Mouse (Mus musculus) mesoderm, embryonic 11.5 days (tissue): ENCODE measurements around the gene Ugt1a5.
"Not testable (repeated sequence)": the region's sequence is repeated elsewhere in the genome, so short reads cannot be mapped to it uniquely, and the experiment has no call there.

Source experiments
- DNase-seq: peaks from one replicate; pipeline ENCODE4 v3.0.0-alpha.2; 2012; ENCODE audit warnings: low read depth, low spot score

Ugt1a5 gene

GRCm38 (mm10) chr1:88165711-88166110 lies at the start of gene Ugt1a5:
Gene Ugt1a5, plus strand, starts transcription at chr1:88166012.
- no peak for DNase-seq

- DNase-seq = not testable (repeated sequence)
Measured at GRCm38 (mm10) chr1:88120550-88120949, 45.3 kb upstream of the Ugt1a5 start.

- not testable (repeated sequence) for DNase-seq
Measured at GRCm38 (mm10) chr1:88121521-88121920, 44.3 kb upstream of the Ugt1a5 start.

GRCm38 (mm10) chr1:88125827-88126360 lies 39.9 kb upstream of the Ugt1a5 start:
- not testable (repeated sequence) for DNase-seq

GRCm38 (mm10) chr1:88129091-88129490 lies 36.7 kb upstream of the Ugt1a5 start:
- not testable (repeated sequence) for DNase-seq

- DNase-seq = not testable (repeated sequence)
Measured at GRCm38 (mm10) chr1:88130223-88130622, 35.6 kb upstream of the Ugt1a5 start.

GRCm38 (mm10) chr1:88133908-88134456 lies 31.8 kb upstream of the Ugt1a5 start:
- no peak for DNase-seq

- DNase-seq = not testable (repeated sequence)
Measured at GRCm38 (mm10) chr1:88134457-88135011, 31.3 kb upstream of the Ugt1a5 start, which contains the start of gene Ugt1a6a. Gene Ugt1a6a, plus strand, starts transcription at chr1:88134809.

- DNase-seq = not testable (repeated sequence)
Measured at GRCm38 (mm10) chr1:88135229-88135904, 30.4 kb upstream of the Ugt1a5 start.

GRCm38 (mm10) chr1:88136646-88137045 lies 29.2 kb upstream of the Ugt1a5 start:
- no peak for DNase-seq

- no peak for DNase-seq
Measured at GRCm38 (mm10) chr1:88137264-88137663, 28.5 kb upstream of the Ugt1a5 start.

GRCm38 (mm10) chr1:88138145-88138544 lies 27.7 kb upstream of the Ugt1a5 start:
- no peak for DNase-seq

GRCm38 (mm10) chr1:88140492-88140891 lies 25.3 kb upstream of the Ugt1a5 start:
- DNase-seq = not testable (repeated sequence)

GRCm38 (mm10) chr1:88143966-88144675 lies 21.7 kb upstream of the Ugt1a5 start:
- DNase-seq = peak; percentile 17

- peak; percentile 29 for DNase-seq
Measured at GRCm38 (mm10) chr1:88145278-88145677, 20.5 kb upstream of the Ugt1a5 start.

- DNase-seq = not testable (repeated sequence)
Measured at GRCm38 (mm10) chr1:88150133-88150532, 15.7 kb upstream of the Ugt1a5 start.

GRCm38 (mm10) chr1:88158430-88158829 lies 7.4 kb upstream of the Ugt1a5 start:
- DNase-seq = no peak

GRCm38 (mm10) chr1:88172190-88172589 lies 6.4 kb downstream of the Ugt1a5 start:
- not testable (repeated sequence) for DNase-seq

GRCm38 (mm10) chr1:88179657-88180056 lies 13.8 kb downstream of the Ugt1a5 start:
- no peak for DNase-seq

- DNase-seq = no peak
Measured at GRCm38 (mm10) chr1:88186325-88186935, 20.6 kb downstream of the Ugt1a5 start.

- no peak for DNase-seq
Measured at GRCm38 (mm10) chr1:88192136-88192535, 26.3 kb downstream of the Ugt1a5 start.
